Mouse (Mus musculus) gastrocnemius, adult 2 months (tissue): ENCODE data around the gene Acvr1b. TPM values are rescaled to one million over a fixed set of nuclear protein-coding genes. Genes with fewer than 3 reads are reported as not detected.
A peak's percentile ranks its signal among the peaks of the same experiment; 100 is the strongest.

Source experiments
- DNase-seq: peaks from one replicate; pipeline ENCODE4 v3.0.0; 2022
- H3K27ac ChIP-seq: fragments of 200-600 bp; 2 replicates; pipeline ENCODE4 v1.8.1; 2022; ENCODE audit warnings: mild to moderate bottlenecking
- H3K4me3 ChIP-seq: fragments of 200-600 bp; 2 replicates; pipeline ENCODE4 v1.8.1; 2022; ENCODE audit warnings: mild to moderate bottlenecking, moderate library complexity
- CTCF ChIP-seq: fragments of 200-600 bp; IDR thresholded peaks from 2 replicates; pipeline ENCODE4 v1.8.1; 2022; ENCODE audit warnings: antibody characterized with exemption, mild to moderate bottlenecking, moderate library complexity
- intact Hi-C: fragments of 180-260 bp; cut with DNase I; formaldehyde crosslinking; loops from one replicate; pipeline ENCODE4 v1.15.1; 2025
- total RNA-seq, 2 experiments: library from RNA; stranded (reverse); gene quantifications; 2 replicates each; pipeline ENCODE4 v1.2.3; 2021

The Acvr1b gene
- total RNA-seq, 2 experiments from 2014 or later: 26.9 to 30.8 TPM

- intact Hi-C loops: no loop called here
- no peak overlapping the region for H3K27ac ChIP-seq
- H3K4me3 ChIP-seq: no peak overlapping the region
- TF ChIP-seq CTCF: no peak
- DNase-seq: no peak
These were observed 3.4 kb upstream of the Acvr1b start for GRCm38 (mm10) chr15:101170413-101170980.

DNA sequence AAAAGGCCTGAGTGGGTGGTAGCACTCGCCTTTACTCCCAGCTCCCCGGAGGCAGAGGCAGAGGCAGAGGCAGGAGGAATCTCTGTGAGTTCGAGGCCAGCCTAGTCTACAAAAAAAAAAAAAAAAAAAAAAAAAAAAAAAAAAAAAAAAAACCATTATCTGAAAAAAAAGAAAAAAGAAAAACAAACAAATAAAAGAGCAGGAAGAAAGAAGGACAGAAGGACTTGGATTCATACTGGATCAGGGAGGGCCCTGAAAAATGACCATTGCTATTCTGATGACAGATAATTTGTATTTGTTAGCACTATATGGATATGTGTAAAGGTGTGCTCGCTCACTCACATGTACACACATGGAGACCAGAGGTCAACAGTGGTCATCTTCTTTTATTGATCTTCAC, 2.6 kb upstream of the Acvr1b start:
- Histone ChIP-seq H3K4me3 (no peak overlapping the region), H3K27ac (no peak overlapping the region)
- DNase-seq: no peak
- intact Hi-C loops: no loop called here
- no peak for TF ChIP-seq CTCF

- intact Hi-C loops: loop anchor here (2.0 kb wide), 1 partner anchor 25 kb away; no protein-coding TSS in a partner anchor
- TF ChIP-seq CTCF: no peak
- Histone ChIP-seq H3K4me3 (no peak overlapping the region), H3K27ac (no peak overlapping the region)
- DNase-seq: no peak
These were observed 1.9 kb upstream of the Acvr1b start for GRCm38 (mm10) chr15:101172016-101172415.

DNA sequence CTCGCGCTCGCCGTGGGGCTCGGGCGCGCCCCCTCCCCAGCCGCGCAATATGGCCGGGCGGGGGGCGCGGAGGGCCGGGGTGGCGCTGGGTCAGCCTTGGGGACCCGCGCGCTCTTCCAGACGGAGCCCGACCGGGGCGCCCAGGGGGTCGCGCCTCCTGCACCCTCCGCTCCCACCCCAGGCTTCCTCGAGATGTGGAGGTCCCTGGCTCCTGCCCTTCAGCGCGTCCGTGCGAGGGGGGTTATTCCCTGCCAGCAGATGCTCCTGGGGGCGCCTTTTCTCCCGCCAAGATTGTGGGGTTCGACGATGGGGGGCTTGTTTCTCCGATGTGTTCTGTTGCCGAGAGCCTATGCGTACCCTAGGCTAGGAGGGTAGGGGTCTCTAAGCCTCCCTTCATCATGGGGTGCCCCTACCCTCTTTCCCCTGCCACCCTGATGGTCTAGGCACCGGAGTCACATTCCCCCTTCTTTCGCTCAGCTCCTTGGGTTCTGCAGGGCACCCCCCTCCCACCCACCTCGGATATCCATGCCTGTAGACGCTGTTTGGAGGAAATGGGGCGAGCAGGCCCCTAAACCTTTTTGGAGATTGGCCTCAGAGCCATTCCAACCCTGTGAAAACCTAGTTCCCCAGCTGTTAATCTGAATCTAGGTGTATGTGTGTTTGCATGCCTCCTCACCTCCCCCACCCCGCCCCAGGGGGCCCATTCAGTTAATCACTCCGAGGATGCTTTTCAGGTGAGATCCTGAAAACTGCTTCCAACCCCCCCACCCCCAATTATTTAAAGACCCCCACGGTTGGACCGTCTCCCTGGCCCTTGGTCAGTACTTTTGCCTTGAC, 645 bp downstream of the Acvr1b start:
- TF ChIP-seq CTCF: no peak
- Histone ChIP-seq H3K4me3 (peak overlapping the region; percentile 91), H3K27ac (peak overlapping the region; percentile 98)
- intact Hi-C loops: no loop called here
- DNase-seq: no peak

DNA sequence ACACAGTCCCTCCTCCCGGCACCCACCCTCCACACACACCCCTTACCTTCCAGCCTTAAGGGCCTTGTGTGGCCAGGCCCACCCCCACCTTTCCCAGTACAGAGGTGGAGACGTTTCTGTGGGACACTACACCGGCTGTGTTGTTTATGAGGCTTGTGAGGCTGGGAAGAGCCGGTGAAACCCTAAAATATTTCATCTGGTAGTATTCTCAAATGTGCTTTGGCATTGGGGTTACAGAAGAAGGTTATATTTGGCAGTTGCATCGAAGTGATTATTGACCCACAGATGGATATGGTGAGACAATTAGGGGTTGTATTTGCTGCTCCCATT, 1.2 kb downstream of the Acvr1b start:
- DNase-seq: peak; percentile 41
- Histone ChIP-seq H3K4me3 (peak overlapping the region; percentile 91), H3K27ac (peak overlapping the region; percentile 98)
- intact Hi-C loops: no loop called here
- TF ChIP-seq CTCF: no peak

GRCm38 (mm10) chr15:101175613-101176283, 1.9 kb downstream of the Acvr1b start:
- peak overlapping the region; percentile 98 for H3K27ac ChIP-seq
- DNase-seq: peak; percentile 42
- H3K4me3 ChIP-seq: peak overlapping the region; percentile 91
- intact Hi-C loops: no loop called here
- TF ChIP-seq CTCF: no peak

GRCm38 (mm10) chr15:101176284-101176680, 2.4 kb downstream of the Acvr1b start:
- DNase-seq: no peak
- Histone ChIP-seq H3K4me3 (peak overlapping the region; percentile 91), H3K27ac (peak overlapping the region; percentile 98)
- intact Hi-C loops: no loop called here
- TF ChIP-seq CTCF: no peak

DNA sequence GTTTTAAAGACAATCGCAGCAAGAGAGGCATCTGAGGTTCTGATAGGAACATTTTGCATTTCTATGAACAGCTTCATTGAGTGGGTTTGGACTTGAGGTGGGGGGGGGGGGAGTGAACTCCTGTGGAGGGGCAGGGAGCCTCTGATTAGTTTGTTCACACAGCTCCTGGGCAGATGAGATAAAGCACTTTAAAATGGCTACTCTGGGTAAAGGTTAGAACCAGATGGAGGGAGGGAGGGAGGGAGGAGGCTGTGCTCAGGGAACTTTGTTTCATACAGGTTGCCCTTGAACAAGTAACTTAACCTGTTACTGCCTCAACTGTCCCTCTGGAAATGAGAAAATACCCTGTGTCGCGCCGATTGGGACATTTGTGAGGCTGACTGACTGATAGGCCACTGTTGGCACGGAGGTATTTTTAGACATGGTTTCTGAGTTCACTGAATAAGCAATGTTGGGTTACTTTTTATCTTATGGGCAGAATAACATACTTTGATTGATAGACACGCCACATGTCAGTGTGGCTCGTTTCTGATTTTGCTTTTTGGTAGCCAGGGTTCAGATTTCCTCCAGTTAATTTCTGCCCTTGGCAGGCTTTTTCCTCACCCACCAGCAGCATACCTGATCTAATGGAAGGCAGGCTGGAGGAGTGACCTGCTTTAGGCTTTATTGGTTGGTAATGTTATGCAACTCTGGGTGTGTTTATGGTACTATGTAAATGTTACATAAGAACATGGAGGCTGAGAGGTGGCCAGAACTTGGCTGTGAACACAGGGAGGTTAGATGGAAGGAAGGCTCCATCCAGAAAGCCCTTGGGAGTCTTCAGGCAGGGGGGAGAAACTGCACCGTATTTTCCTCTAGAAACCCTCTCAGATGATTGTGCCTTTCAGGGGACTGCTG, 3.2 kb downstream of the Acvr1b start:
- no peak for DNase-seq
- Histone ChIP-seq H3K27ac (peak overlapping the region; percentile 98), H3K4me3 (peak overlapping the region; percentile 91)
- TF ChIP-seq CTCF: no peak
- intact Hi-C loops: no loop called here

GRCm38 (mm10) chr15:101180363-101181105, 6.7 kb downstream of the Acvr1b start:
- no peak for DNase-seq
- TF ChIP-seq CTCF: no peak
- peak overlapping the region; percentile 98 for H3K27ac ChIP-seq
- peak overlapping the region; percentile 38; the same call in 1 of the 2 replicates for H3K4me3 ChIP-seq
- intact Hi-C loops: no loop called here

DNA sequence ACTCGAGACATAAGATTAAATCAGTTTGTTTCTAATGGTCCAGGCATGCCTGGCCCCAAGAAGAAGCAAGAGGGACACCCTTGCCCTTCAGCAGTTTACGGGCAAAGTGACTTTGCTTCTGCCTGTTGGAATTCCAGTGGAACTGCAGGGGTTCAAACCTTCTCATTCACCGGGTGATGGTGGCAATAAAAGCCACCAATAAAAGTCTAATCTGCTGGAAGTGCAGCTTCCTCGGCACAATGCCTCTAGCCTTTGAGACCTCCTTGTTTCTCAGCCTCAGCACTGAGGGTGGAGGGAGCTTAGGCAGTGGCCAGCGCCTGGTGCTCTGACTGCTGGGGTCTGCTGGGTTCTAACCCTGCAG, 7.2 kb downstream of the Acvr1b start:
- H3K27ac ChIP-seq: peak overlapping the region; percentile 98
- DNase-seq: no peak
- intact Hi-C loops: no loop called here
- TF ChIP-seq CTCF: no peak
- peak overlapping the region; percentile 38 for H3K4me3 ChIP-seq

DNA sequence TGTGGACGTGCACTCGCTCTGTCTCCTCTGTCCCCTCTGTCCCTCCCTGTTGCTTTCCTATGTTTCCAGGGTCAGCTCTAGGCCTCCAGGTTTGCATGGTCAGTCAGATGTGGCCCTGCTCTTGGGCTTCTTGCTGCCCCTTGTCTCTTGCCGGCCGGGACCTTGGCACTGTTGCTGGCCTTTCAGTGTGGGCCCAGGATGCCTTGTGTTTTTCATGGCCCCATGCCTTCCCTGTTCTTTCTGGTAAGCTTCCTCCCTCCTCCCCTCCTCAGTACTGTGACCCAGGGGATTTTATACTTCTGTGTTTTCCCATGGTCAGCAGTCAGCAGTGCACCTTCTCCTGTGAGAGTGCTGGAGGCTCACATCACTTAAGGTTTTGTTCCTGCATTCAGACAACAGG, 7.6 kb downstream of the Acvr1b start:
- TF ChIP-seq CTCF: no peak
- intact Hi-C loops: no loop called here
- H3K4me3 ChIP-seq: peak overlapping the region; percentile 38
- peak overlapping the region; percentile 98 for H3K27ac ChIP-seq
- DNase-seq: no peak

DNA sequence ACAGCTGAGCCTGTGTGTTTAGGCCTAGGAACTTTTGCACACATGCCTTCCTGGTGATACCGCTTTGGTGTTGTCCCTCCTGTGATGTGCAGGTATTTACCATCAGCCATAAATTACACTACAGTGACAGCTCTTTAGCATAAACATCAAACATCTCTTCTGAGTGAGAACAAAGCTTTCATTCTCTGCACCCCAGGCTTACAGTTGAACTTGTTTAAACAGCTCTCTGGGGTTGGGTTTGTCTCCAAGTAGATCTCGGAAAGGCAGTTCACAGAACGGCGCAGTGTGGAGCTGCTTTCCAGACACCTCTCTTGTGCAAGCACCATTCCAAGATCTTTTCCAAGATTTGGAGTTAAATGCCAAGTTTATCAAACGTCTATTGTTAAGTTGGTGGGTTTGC, 8.8 kb downstream of the Acvr1b start:
- no peak for DNase-seq
- intact Hi-C loops: no loop called here
- Histone ChIP-seq H3K4me3 (no peak overlapping the region), H3K27ac (peak overlapping the region; percentile 25; the same call in 1 of the 2 replicates)
- TF ChIP-seq CTCF: no peak
